Mouse (Mus musculus) CH12.LX (cell line): ENCODE results near the gene Capn11. TPM values are rescaled to one million over a fixed set of nuclear protein-coding genes. Genes with fewer than 3 reads are reported as not detected.

ENCODE experiments used
- DNase-seq: peaks from one replicate; pipeline ENCODE4 v3.0.0-alpha.2; 2013; ENCODE audit errors: extremely low read depth
- H3K27ac ChIP-seq: 2 replicates; pipeline ENCODE4 v1.5.1; 2012; ENCODE audit warnings: low read depth, mild to moderate bottlenecking, control low read depth, moderate library complexity; ENCODE audit not compliant: insufficient read depth
- H3K27me3 ChIP-seq: replicated peaks from 2 replicates; pipeline ENCODE3; 2012; ENCODE audit warnings: inconsistent platforms
- H3K36me3 ChIP-seq, 2 experiments: replicated peaks in 1 of 2; 2 replicates each; pipeline versions ENCODE3 to v1.6.1; 2012; ENCODE audit warnings: inconsistent platforms in 1 of 2, low read length in 1 of 2, mild to moderate bottlenecking in 1 of 2, mixed read lengths in 1 of 2, moderate library complexity in 1 of 2; ENCODE audit not compliant: control insufficient read depth in 1 of 2, insufficient read depth in 1 of 2
- H3K4me1 ChIP-seq, 2 experiments: 2 replicates each; pipeline ENCODE4 v1.6.1; 2012; ENCODE audit warnings: inconsistent platforms in 1 of 2, moderate library complexity in 1 of 2; ENCODE audit not compliant: insufficient read depth in 2 of 2, control insufficient read depth in 1 of 2
- H3K4me2 ChIP-seq: 2 replicates; pipeline ENCODE4 v1.6.1; 2012; ENCODE audit warnings: low read depth, mild to moderate bottlenecking, control low read depth; ENCODE audit not compliant: poor library complexity, insufficient read depth, severe bottlenecking
- H3K4me3 ChIP-seq, 3 experiments: fragments of 150-350 bp in 1 of 3; sonication (generic) in 1 of 3; replicated peaks in 1 of 3; 2 replicates each; pipeline versions ENCODE3 to v1.5.1; 2011 to 2012; ENCODE audit warnings: low read depth in 2 of 3, low read length in 2 of 3, mild to moderate bottlenecking in 2 of 3, moderate library complexity in 2 of 3, control low read depth in 1 of 3, improper control_type of control experiment in 1 of 3, inconsistent platforms in 1 of 3, mixed read lengths in 1 of 3; ENCODE audit not compliant: poor library complexity in 1 of 3
- H3K79me2 ChIP-seq: replicated peaks from 2 replicates; pipeline ENCODE4 v1.6.1; 2012; ENCODE audit warnings: mild to moderate bottlenecking, moderate library complexity; ENCODE audit not compliant: control insufficient read depth, poor library complexity, insufficient read depth, severe bottlenecking; ENCODE audit errors: extremely low read depth
- H3K9ac ChIP-seq: 2 replicates; pipeline ENCODE4 v1.6.1; 2012; ENCODE audit warnings: low read depth, mild to moderate bottlenecking, control low read depth, moderate library complexity; ENCODE audit not compliant: insufficient read depth
- H3K9me3 ChIP-seq: replicated peaks from 2 replicates; pipeline ENCODE3; 2012; ENCODE audit warnings: low read length, inconsistent platforms, mixed read lengths
- BHLHE40 ChIP-seq: IDR thresholded peaks from 2 replicates; pipeline ENCODE4 v1.6.1; 2011; ENCODE audit warnings: mild to moderate bottlenecking, low read depth, low read length, improper control_type of control experiment
- CHD1 ChIP-seq: IDR thresholded peaks from 2 replicates; pipeline ENCODE4 v1.6.1; 2012; ENCODE audit warnings: low read depth, low read length, improper control_type of control experiment, inconsistent platforms
- CHD2 ChIP-seq: IDR thresholded peaks from 2 replicates; pipeline ENCODE4 v1.6.1; 2011; ENCODE audit warnings: low read length, improper control_type of control experiment
- CTCF ChIP-seq, 2 experiments: IDR thresholded peaks in 1 of 2; conservative IDR thresholded peaks in 1 of 2; 2 replicates each; pipeline ENCODE4 v1.5.1; 2011 to 2012; ENCODE audit warnings: low read depth in 2 of 2, low read length in 2 of 2, improper control_type of control experiment in 1 of 2, inconsistent platforms in 1 of 2, mild to moderate bottlenecking in 1 of 2, moderate library complexity in 1 of 2
- E2F4 ChIP-seq: IDR thresholded peaks from 2 replicates; pipeline ENCODE4 v1.6.1; 2011; ENCODE audit warnings: low read depth, low read length, improper control_type of control experiment; ENCODE audit not compliant: insufficient replicate concordance
- EP300 ChIP-seq: IDR thresholded peaks from 2 replicates; pipeline ENCODE4 v1.6.1; 2011; ENCODE audit warnings: low read length, improper control_type of control experiment
- IRF4 ChIP-seq: IDR thresholded peaks from 2 replicates; pipeline ENCODE4 v1.6.1; 2014; ENCODE audit warnings: low read depth, mild to moderate bottlenecking, inconsistent platforms, low read length, improper control_type of control experiment
- JUND ChIP-seq: conservative IDR thresholded peaks from 2 replicates; pipeline ENCODE4 v1.6.1; 2011; ENCODE audit warnings: low read depth, low read length, improper control_type of control experiment
- KAT2A ChIP-seq: IDR thresholded peaks from 2 replicates; pipeline ENCODE4 v1.6.1; 2012; ENCODE audit warnings: low read length, improper control_type of control experiment, inconsistent platforms; ENCODE audit not compliant: insufficient replicate concordance
- MAFK ChIP-seq: IDR thresholded peaks from 2 replicates; pipeline ENCODE4 v1.6.1; 2011; ENCODE audit warnings: low read length, improper control_type of control experiment; ENCODE audit not compliant: insufficient replicate concordance
- MXI1 ChIP-seq: IDR thresholded peaks from 2 replicates; pipeline ENCODE4 v1.6.1; 2011; ENCODE audit warnings: mild to moderate bottlenecking, low read depth, low read length, improper control_type of control experiment
- MYC ChIP-seq: IDR thresholded peaks from 2 replicates; pipeline ENCODE4 v1.6.1; 2011; ENCODE audit warnings: low read depth, mild to moderate bottlenecking, improper control_type of control experiment, low read length
- NELFE ChIP-seq: IDR thresholded peaks from 2 replicates; pipeline ENCODE4 v1.6.1; 2011; ENCODE audit warnings: low read depth, low read length, improper control_type of control experiment
- RCOR1 ChIP-seq: conservative IDR thresholded peaks from 2 replicates; pipeline ENCODE4 v1.6.1; 2012; ENCODE audit warnings: low read depth, mild to moderate bottlenecking, inconsistent platforms, low read length, improper control_type of control experiment
- SIN3A ChIP-seq: IDR thresholded peaks from 2 replicates; pipeline ENCODE4 v1.6.1; 2012; ENCODE audit warnings: low read length, improper control_type of control experiment, inconsistent platforms
- TCF12 ChIP-seq: IDR thresholded peaks from 2 replicates; pipeline ENCODE4 v1.6.1; 2014; ENCODE audit warnings: low read depth, mild to moderate bottlenecking, inconsistent platforms, low read length, improper control_type of control experiment
- UBTF ChIP-seq: IDR thresholded peaks from 2 replicates; pipeline ENCODE4 v1.6.1; 2012; ENCODE audit warnings: low read depth, mild to moderate bottlenecking, inconsistent platforms, low read length, improper control_type of control experiment, moderate library complexity
- USF1 ChIP-seq: IDR thresholded peaks from 2 replicates; pipeline ENCODE4 v1.6.1; 2014; ENCODE audit warnings: low read depth, mild to moderate bottlenecking, inconsistent platforms, low read length, improper control_type of control experiment
- USF2 ChIP-seq: conservative IDR thresholded peaks from 2 replicates; pipeline ENCODE4 v1.6.1; 2011; ENCODE audit warnings: low read depth, low read length, improper control_type of control experiment
- ZC3H11A ChIP-seq: IDR thresholded peaks from 2 replicates; pipeline ENCODE4 v1.6.1; 2012; ENCODE audit warnings: low read depth, mild to moderate bottlenecking, inconsistent platforms, low read length, improper control_type of control experiment
- ZNF384 ChIP-seq: IDR thresholded peaks from 2 replicates; pipeline ENCODE4 v1.6.1; 2012; ENCODE audit warnings: low read depth, low read length, improper control_type of control experiment, inconsistent platforms
- dilution Hi-C: fragments of 300-500 bp; cut with MboI; formaldehyde crosslinking; loops from 2 replicates; pipeline ENCODE4 v1.14.3; 2020; ENCODE audit warnings: low sequenced_read_pairs; ENCODE audit not compliant: extremely low pct_unique_long_range_greater_than_20kb, extremely low pct_ligation_motif_present
- in situ Hi-C: fragments of 300-500 bp; cut with MboI; formaldehyde crosslinking; loops from 3 replicates; pipeline ENCODE4 v1.14.3; 2019; ENCODE audit warnings: low sequenced_read_pairs, low pct_ligation_motif_present, low pct_unique_long_range_greater_than_20kb, mixed read lengths
- polyA plus RNA-seq: library from polyadenylated mRNA; unstranded; fragments of >175 nt; gene quantifications from 2 replicates; pipeline ENCODE4 v1.2.1, GENCODE M21; 2012; ENCODE audit warnings: low read depth; ENCODE audit not compliant: insufficient read length
- total RNA-seq, 2 experiments: library from RNA; depleted of rRNA; stranded (reverse); fragments of 300-350 nt in 1 of 2; fragments of >200 nt in 1 of 2; gene quantifications; 2 replicates each; pipeline ENCODE4 v1.2.3; 2012 to 2014

Gene Capn11
- total and polyA plus RNA-seq, 3 experiments = 0.09 TPM; not detected in 2

DNA sequence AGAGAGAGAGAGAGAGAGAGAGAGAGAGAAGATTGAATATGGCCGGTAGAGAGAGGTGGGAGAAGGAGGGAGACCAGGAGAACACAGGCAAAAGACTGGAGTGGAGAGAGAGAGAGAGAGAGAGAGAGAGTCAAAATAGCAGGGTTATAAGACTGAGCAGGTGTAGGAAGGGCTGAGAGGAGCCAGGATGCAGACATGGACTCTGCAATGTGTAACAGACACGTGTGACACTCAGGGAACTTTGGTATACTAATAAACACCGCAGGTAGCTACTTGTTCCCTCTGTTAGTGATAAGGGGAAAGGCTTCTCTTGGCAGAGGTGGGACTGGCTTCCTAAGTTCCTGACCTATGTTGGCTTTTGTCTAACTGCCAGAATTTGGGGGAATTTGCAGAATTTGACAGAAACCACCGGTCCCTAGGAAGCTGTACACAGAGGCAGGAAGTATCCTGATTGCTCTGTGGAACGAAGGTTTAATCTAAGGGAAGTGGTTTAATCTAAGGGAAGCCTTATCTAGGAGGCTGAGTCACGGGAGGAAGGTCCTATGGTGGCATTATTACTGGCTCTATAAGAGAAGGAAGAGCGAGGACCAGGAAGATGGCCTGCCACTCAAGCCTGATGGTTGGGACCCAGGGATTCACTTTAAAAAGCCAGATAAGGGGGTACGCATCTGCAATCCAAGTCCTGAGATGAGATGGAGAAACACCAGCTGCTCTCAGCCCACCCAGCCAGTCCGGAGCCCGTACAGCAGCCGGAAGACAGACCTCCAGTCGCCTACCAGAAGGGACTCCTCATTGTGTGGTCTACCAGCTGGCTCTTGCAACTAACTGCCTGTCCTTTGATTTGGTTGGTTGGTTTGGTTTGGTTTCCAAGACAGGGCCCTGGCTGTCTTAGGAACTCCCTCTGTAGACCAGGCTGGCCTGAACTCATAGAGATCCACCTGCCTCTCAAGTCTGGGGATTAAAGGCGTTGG, 30.0 kb downstream of the Capn11 start:
- TF ChIP-seq CHD2 = no peak
- no peak for TF ChIP-seq E2F4
- TF ChIP-seq USF2 = no peak
- no peak for TF ChIP-seq CHD1
- no peak for TF ChIP-seq JUND
- no peak for TF ChIP-seq TCF12
- no peak for TF ChIP-seq EP300
- no peak for TF ChIP-seq SIN3A
- no peak for TF ChIP-seq RCOR1
- TF ChIP-seq ZC3H11A = no peak
- no peak for TF ChIP-seq MYC
- TF ChIP-seq BHLHE40 = no peak
- no peak for TF ChIP-seq USF1
- Histone ChIP-seq H3K79me2 (no peaks in the 10 kb centered on the region), H3K9me3 (no peaks in the 10 kb centered on the region), H3K36me3 (no peaks in the 10 kb centered on the region), H3K4me3 (no peak overlapping the region), H3K9ac (no peak overlapping the region), H3K4me2 (no peak overlapping the region), H3K27ac (no peak overlapping the region), H3K27me3 (no peaks in the 10 kb centered on the region), H3K4me1 (peaks cover 21 to 65% of the 10 kb centered on the region in 2 experiments)
- in situ Hi-C loops = loop anchor here (5.0 kb wide), 1 partner anchor 42 kb away; no protein-coding TSS in a partner anchor
- DNase-seq = no peak
- dilution Hi-C loops = no loop called here

- H3K27ac ChIP-seq = peak overlapping the region; percentile 17; the same call in 1 of the 2 replicates
- no peak overlapping the region for H3K4me3 ChIP-seq
- dilution Hi-C loops (no loop called here), in situ Hi-C loops (loop anchor here (5.0 kb wide), 1 partner anchor 41 kb away; no protein-coding TSS in a partner anchor)
- H3K4me2 ChIP-seq = no peak overlapping the region
- H3K9ac ChIP-seq = no peak overlapping the region
- H3K36me3 ChIP-seq = no peaks in the 10 kb centered on the region
- DNase-seq = peak; percentile 58
- no peaks in the 10 kb centered on the region for H3K27me3 ChIP-seq
- TF ChIP-seq EP300 = no peak
- TF ChIP-seq CTCF (conservative IDR thresholded peaks at IDR 0.05 in 1 of 2, IDR thresholded peaks at IDR 0.05 in 1 of 2; ENCODE audit: low read depth in 2 of 2, low read length in 2 of 2) = no peak
- TF ChIP-seq MAFK = no peak
- TF ChIP-seq RCOR1 = no peak
- TF ChIP-seq KAT2A = no peak
- TF ChIP-seq IRF4 = no peak
- TF ChIP-seq NELFE = no peak
- TF ChIP-seq UBTF = no peak
- no peak for TF ChIP-seq ZNF384
- TF ChIP-seq TCF12 = no peak
- TF ChIP-seq MXI1 = no peak
- peaks cover 21 to 65% of the 10 kb centered on the region in 2 experiments for H3K4me1 ChIP-seq
- H3K9me3 ChIP-seq = no peaks in the 10 kb centered on the region
- no peaks in the 10 kb centered on the region for H3K79me2 ChIP-seq
Observed at GRCm38 (mm10) chr17:45628160-45628559, 31.0 kb downstream of the Capn11 start.
